Mouse (Mus musculus) forebrain, embryonic 10.5 days (tissue): ENCODE results near the gene Rdh16. TPM values are rescaled to one million over a fixed set of nuclear protein-coding genes. Genes with fewer than 3 reads are reported as not detected.
"Not testable (repeated sequence)": the region's sequence is repeated elsewhere in the genome, so short reads cannot be mapped to it uniquely, and the experiment has no call there.

Experiments used
- DNase-seq: peaks from one replicate; pipeline ENCODE4 v3.0.0-alpha.2; 2017; ENCODE audit warnings: low spot score; ENCODE audit errors: extremely low spot score
- H3K27ac ChIP-seq: fragments of 300-500 bp; sonication (generic); 2 replicates; pipeline ENCODE4 v1.5.1; 2016; ENCODE audit warnings: mild to moderate bottlenecking
- H3K27me3 ChIP-seq: fragments of 300-500 bp; sonication (generic); 2 replicates; pipeline ENCODE4 v1.6.1; 2016; ENCODE audit warnings: mild to moderate bottlenecking; ENCODE audit not compliant: poor library complexity, severe bottlenecking
- H3K36me3 ChIP-seq: fragments of 300-500 bp; sonication (generic); replicated peaks from 2 replicates; pipeline ENCODE4 v1.6.1; 2016; ENCODE audit warnings: mild to moderate bottlenecking, moderate library complexity
- H3K4me1 ChIP-seq: fragments of 300-500 bp; sonication (generic); 2 replicates; pipeline ENCODE4 v1.6.1; 2016
- H3K4me3 ChIP-seq: fragments of 300-500 bp; sonication (generic); 2 replicates; pipeline ENCODE4 v1.5.1; 2016; ENCODE audit warnings: mild to moderate bottlenecking, moderate library complexity
- H3K9me3 ChIP-seq: fragments of 300-500 bp; sonication (generic); 2 replicates; pipeline ENCODE4 v1.6.1; 2016; ENCODE audit warnings: mild to moderate bottlenecking, moderate library complexity
- WGBS: fragments of 180-500 bp; shearing (Covaris S2); methylation state at CpG from one replicate; pipeline ENCODE4 v1.1.7; 2016; 5-methylcytosine and 5-hydroxymethylcytosine counted together
- polyA plus RNA-seq: library from polyadenylated mRNA; unstranded; fragments of >200 nt; fragmentation: Nextera tagmentation; extraction: Ambion mirVana; gene quantifications from 2 replicates; pipeline ENCODE4 v1.2.1, GENCODE M21; 2016

Gene Rdh16
- polyA plus RNA-seq, 1 experiment from 2014 or later, result not detected

- DNase-seq, result no peak
- H3K27me3 ChIP-seq, result no peaks in the 10 kb centered on the region
- H3K4me3 ChIP-seq, result no peak within 1 kb of the TSS
- H3K4me1 ChIP-seq, result peaks cover 7% of the 10 kb centered on the region
- no peak within 1 kb of the TSS for H3K27ac ChIP-seq
- no peaks in the 10 kb centered on the region for H3K36me3 ChIP-seq
- no peaks in the 10 kb centered on the region for H3K9me3 ChIP-seq
These were observed 87.7 kb downstream of the Rdh16 start, which contains the start of gene Rdh7 for GRCm38 (mm10) chr10:127888605-127889004. TSS of gene Rdh7 (minus strand) at chr10:127888817.

- no peak for DNase-seq
- 100% methylated on average over 1 of the region's 1 CpGs for WGBS
- Histone ChIP-seq H3K27ac (no peak overlapping the region), H3K36me3 (no peaks in the 10 kb centered on the region), H3K9me3 (no peaks in the 10 kb centered on the region), H3K4me3 (no peak overlapping the region), H3K4me1 (peaks cover 7% of the 10 kb centered on the region), H3K27me3 (no peaks in the 10 kb centered on the region)
These were observed 90.5 kb downstream of the Rdh16 start for GRCm38 (mm10) chr10:127891481-127891880.

- not testable (repeated sequence) for H3K27me3 ChIP-seq, H3K4me1 ChIP-seq, H3K9me3 ChIP-seq, DNase-seq, H3K4me3 ChIP-seq, H3K36me3 ChIP-seq, H3K27ac ChIP-seq
- 63% methylated on average over 5 of the region's 5 CpGs for WGBS
These were observed 92.4 kb downstream of the Rdh16 start for GRCm38 (mm10) chr10:127893163-127894022.

Other genes with a start within 250 kb of the Rdh16 start
- gene Lrp1, start 180.0 kb upstream of the Rdh16 start, polyA plus RNA-seq, result 66.5 and 67.4 TPM in 2 replicates
- 7.3 and 7.7 TPM in 2 replicates for gene Stat6, start 158.2 kb upstream of the Rdh16 start, polyA plus RNA-seq
- 9.9 and 10.0 TPM in 2 replicates for gene Nemp1, start 134.3 kb upstream of the Rdh16 start, polyA plus RNA-seq
- 5.6 and 6.2 TPM in 2 replicates for gene Nab2, start 132.6 kb upstream of the Rdh16 start, polyA plus RNA-seq
- 0.40 and 0.44 TPM in 2 replicates for gene Myo1a, start 96.0 kb upstream of the Rdh16 start, polyA plus RNA-seq
- not detected in 2 replicates for gene Tac2, start 76.7 kb upstream of the Rdh16 start, polyA plus RNA-seq
- gene Zbtb39, start 61.6 kb upstream of the Rdh16 start, polyA plus RNA-seq, result 4.4 and 5.3 TPM in 2 replicates
- 0.30 and 0.44 TPM in 2 replicates for gene Gpr182, start 49.4 kb upstream of the Rdh16 start, polyA plus RNA-seq
- gene Rdh1, start 41.4 kb upstream of the Rdh16 start, polyA plus RNA-seq, result not detected in 2 replicates
- gene Rdh16f1, start 41.4 kb upstream of the Rdh16 start, polyA plus RNA-seq, result not detected in 2 replicates
- 0.15 and 0.20 TPM in 2 replicates for gene Rdh9, start 24.8 kb upstream of the Rdh16 start, polyA plus RNA-seq
- not detected in 2 replicates for gene Rdh19, start 48.8 kb downstream of the Rdh16 start, polyA plus RNA-seq
- not detected in 2 replicates for gene Rdh16f2, start 65.3 kb downstream of the Rdh16 start, polyA plus RNA-seq
- not detected in 2 replicates for gene Rdh7, start 87.7 kb downstream of the Rdh16 start, polyA plus RNA-seq
- not detected in 2 replicates for gene Sdr9c7, start 97.4 kb downstream of the Rdh16 start, polyA plus RNA-seq
- gene Hsd17b6, start 206.5 kb downstream of the Rdh16 start, polyA plus RNA-seq, result not detected in 2 replicates
- gene Prim1, start 214.0 kb downstream of the Rdh16 start, polyA plus RNA-seq, result 123 TPM in 2 replicates
- gene Naca, start 234.4 kb downstream of the Rdh16 start, polyA plus RNA-seq, result 930 and 977 TPM in 2 replicates